Mouse (Mus musculus) G1E (cell line): ENCODE results near the gene Fam216a.

Experiments
- CTCF ChIP-seq: IDR thresholded peaks from 2 replicates; pipeline ENCODE4 v1.5.1; 2012; ENCODE audit warnings: low read depth, low read length, inconsistent platforms, mixed read lengths
- POLR2AphosphoS5 ChIP-seq: IDR thresholded peaks from 2 replicates; pipeline ENCODE4 v1.6.1; 2012; ENCODE audit warnings: low read depth, low read length, inconsistent platforms; ENCODE audit not compliant: insufficient replicate concordance

DNA sequence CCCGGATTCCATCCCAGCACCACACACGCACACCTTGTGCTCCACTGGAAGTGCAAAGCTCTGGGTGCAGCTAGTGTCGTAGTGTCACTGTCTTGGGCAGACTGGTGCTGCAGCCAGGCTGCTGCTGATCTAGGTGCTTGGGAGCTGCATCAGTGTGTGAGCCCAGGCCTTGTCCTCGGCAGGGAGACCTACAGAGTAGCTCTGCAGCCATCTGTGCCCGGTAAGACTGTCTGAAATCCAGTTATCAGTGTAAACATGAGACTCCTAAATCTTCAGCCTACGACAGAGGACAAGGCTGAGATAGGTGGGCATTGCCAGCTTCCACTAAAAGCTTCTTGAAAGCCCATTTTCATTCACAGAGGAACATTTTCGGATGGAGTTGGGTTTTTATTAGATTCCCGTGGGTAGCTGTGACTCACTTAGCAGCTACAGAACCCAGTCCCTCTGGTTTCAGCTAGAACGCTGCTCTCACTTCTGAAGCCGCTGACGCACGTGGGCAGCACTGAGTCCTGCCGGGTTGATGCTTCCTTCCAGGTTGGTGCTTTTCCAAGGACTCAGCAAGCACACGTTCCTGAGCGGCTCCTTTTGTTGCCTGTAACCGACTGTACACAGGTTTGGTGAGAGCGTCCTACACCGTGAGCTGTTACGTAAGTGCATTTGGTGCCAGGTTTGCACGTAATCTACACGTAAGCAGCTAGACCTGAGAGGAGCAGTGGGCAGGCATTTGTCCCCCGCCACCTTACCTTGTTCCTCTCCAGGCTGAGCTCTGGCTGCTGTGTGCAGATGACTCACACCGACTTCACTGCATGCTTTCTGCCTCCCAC lies 47.3 kb downstream of the Fam216a start:
- no peak for TF ChIP-seq CTCF
- TF ChIP-seq POLR2AphosphoS5, result no peak
